Mouse (Mus musculus): ENCODE data around the gene Maz.

Gene Maz

GRCm38 (mm10) chr7:127026984-127027726 lies at the start of gene Maz:
Gene Maz, minus strand, starts transcription at chr7:127027037.
- in situ Hi-C loops (cut with MboI, MseI) = no loop called here

GRCm38 (mm10) chr7:127076188-127076587 lies 49.4 kb upstream of the Maz start:
- in situ Hi-C loops (cut with MboI, MseI) = no loop called here

GRCm38 (mm10) chr7:127073221-127073620 lies 46.4 kb upstream of the Maz start:
- in situ Hi-C loops (cut with MboI, MseI) = no loop called here

- in situ Hi-C loops (cut with MboI, MseI) = no loop called here
Observed at GRCm38 (mm10) chr7:127070871-127071413, 44.1 kb upstream of the Maz start.

- in situ Hi-C loops (cut with MboI, MseI) = loop anchor here (5.0 kb wide), 1 partner anchor 41 kb away; no protein-coding TSS in a partner anchor
Observed at GRCm38 (mm10) chr7:127066317-127066716, 39.5 kb upstream of the Maz start.

- in situ Hi-C loops (cut with MboI, MseI) = loop anchor here (5.0 kb wide), 1 partner anchor 42 kb away; no protein-coding TSS in a partner anchor
Observed at GRCm38 (mm10) chr7:127065538-127065937, 38.7 kb upstream of the Maz start.

- in situ Hi-C loops (cut with MboI, MseI) = no loop called here
Observed at GRCm38 (mm10) chr7:127055026-127055585, 28.3 kb upstream of the Maz start.

- in situ Hi-C loops (cut with MboI, MseI) = no loop called here
Observed at GRCm38 (mm10) chr7:127041851-127042672, 15.2 kb upstream of the Maz start, which contains the start of gene Kif22. Gene Kif22, minus strand, starts transcription at chr7:127042471.

- in situ Hi-C loops (cut with MboI, MseI) = no loop called here
Observed at GRCm38 (mm10) chr7:127031244-127031643, 4.4 kb upstream of the Maz start.

GRCm38 (mm10) chr7:127030172-127030571 lies 3.3 kb upstream of the Maz start:
- in situ Hi-C loops (cut with MboI, MseI) = no loop called here

GRCm38 (mm10) chr7:127027885-127028284 lies 1.0 kb upstream of the Maz start:
- in situ Hi-C loops (cut with MboI, MseI) = no loop called here

- in situ Hi-C loops (cut with MboI, MseI) = no loop called here
Observed at GRCm38 (mm10) chr7:127026616-127026983, 237 bp downstream of the Maz start.

- in situ Hi-C loops (cut with MboI, MseI) = no loop called here
Observed at GRCm38 (mm10) chr7:127026161-127026600, 656 bp downstream of the Maz start.

- in situ Hi-C loops (cut with MboI, MseI) = no loop called here
Observed at GRCm38 (mm10) chr7:127025556-127026160, 1.2 kb downstream of the Maz start.

GRCm38 (mm10) chr7:127024755-127025555 lies 1.9 kb downstream of the Maz start:
- in situ Hi-C loops (cut with MboI, MseI) = no loop called here

- in situ Hi-C loops (cut with MboI, MseI) = no loop called here
Observed at GRCm38 (mm10) chr7:127023896-127024690, 2.7 kb downstream of the Maz start.

- in situ Hi-C loops (cut with MboI, MseI) = no loop called here
Observed at GRCm38 (mm10) chr7:127023272-127023691, 3.6 kb downstream of the Maz start.

GRCm38 (mm10) chr7:127022528-127023271 lies 4.1 kb downstream of the Maz start:
- in situ Hi-C loops (cut with MboI, MseI) = no loop called here
